Mouse (Mus musculus): ENCODE data around the gene Pglyrp2. TPM values are rescaled to one million over a fixed set of nuclear protein-coding genes. Genes with fewer than 3 reads are reported as not detected.

Pglyrp2 gene
- under 1 TPM; 0.31 to 0.57 TPM for total RNA-seq (2023)

DNA sequence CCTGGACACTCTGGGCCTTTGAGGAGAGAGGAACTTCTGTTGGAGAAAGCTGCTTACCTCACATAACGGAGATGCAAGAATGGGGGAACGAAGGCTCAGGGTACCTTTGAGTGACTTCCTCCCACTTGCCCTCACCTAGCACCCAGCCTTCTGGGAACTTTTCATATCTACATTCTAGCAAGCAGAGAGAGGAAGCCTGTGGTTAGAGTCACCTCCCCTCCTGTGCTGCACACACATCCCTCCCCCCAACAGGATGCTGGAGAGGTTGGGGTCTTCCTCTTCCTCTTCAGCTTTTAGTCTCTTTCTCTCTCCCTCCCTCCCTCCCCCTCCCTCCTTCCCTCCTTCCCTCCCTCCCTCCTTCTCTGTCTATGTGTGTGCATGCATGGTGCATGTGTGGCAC is at the start of gene Pglyrp2:
TSS of gene Pglyrp2 (minus strand) at position 134 of the 400 bp plus-strand sequence.

DNA sequence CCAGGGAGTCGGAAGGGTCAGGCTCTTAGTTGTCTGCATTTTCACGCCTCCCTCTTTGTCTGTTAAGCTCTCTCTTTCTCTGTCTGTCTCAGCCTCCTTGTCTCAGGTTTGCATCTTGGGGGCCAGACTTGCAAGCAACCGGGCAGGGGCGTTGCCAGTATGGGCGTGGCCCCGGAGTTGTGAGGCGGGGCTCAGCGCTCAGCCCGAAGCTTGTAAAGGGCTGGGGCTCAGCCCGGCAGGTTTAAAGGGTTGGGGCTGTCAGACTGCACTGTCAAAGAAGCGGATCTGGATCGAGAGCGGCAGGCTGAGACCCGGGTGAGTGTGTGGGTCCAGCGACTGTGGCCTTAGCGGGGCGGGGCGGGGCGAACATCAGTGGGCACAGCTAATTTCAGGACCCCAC is 28.5 kb upstream of the Pglyrp2 start, which contains the start of gene Cyp4f39:
TSS of gene Cyp4f39 (plus strand) at position 242 of the 400 bp plus-strand sequence.

DNA sequence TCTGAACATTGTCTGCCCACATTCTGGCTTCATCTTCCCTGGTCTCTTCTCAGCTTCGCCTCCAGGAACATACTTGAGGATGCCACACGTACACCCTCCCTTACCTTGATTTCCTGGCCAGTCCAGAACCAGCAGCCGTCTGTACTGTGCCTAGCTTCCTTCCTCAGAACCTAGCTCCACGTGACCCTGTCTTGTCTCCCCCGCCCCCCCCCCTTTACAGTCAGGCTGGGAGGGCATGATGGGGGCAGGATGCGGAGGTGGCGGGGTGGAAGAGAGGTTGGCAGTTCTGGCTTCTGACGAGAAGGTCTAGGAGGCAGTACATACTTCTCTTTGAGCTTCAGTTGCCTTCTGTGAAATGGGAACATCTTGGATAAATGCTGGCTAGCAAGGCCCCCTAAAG is 20.6 kb downstream of the Pglyrp2 start, which contains the start of gene Rasal3:
TSS of gene Rasal3 (minus strand) at position 167 of the 400 bp plus-strand sequence.

DNA sequence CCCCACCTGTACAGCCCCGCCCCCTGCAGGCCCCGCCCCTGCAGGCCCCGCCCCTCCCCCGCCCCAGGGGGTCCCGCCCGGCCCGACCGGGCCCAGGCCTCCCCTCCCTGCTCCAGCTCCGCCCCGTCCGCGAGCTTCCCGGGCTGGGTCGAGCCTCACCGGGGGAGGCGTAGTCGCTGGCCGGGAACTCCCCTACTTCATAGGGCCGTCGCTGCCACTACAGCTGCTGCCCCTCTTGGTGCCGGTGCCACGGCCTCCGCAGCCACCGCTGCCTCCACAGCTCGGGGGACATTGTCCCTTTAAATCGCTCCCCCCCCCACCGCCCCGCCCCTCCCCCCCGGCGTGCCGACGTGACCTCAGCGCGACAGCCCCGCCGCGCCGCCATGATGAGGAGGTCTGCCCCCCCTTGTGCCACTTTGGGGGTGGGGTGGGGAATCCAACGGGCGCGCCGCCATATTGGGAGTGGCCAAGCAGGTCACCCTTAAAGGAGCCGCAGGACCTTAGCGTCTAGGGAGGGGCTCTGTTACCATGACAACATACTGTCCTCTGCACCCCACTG is 34.8 kb downstream of the Pglyrp2 start, which contains the start of gene Wiz:
TSS of gene Wiz (minus strand) at position 339 of the 559 bp plus-strand sequence.

Other genes with a start within 250 kb of the Pglyrp2 start
- gene Ephx3, start 234.6 kb downstream of the Pglyrp2 start, total RNA-seq (2023) = under 1 TPM; 0.20 to 0.24 TPM
- 100 to 1,000 TPM; 201 to 207 TPM for gene Brd4, start 139.4 kb downstream of the Pglyrp2 start, total RNA-seq (2023)
- gene Akap8, start 102.9 kb downstream of the Pglyrp2 start, total RNA-seq (2023) = 10 to 100 TPM; 72.8 to 82.1 TPM
- gene Akap8l, start 73.6 kb downstream of the Pglyrp2 start, total RNA-seq (2023) = 10 to 100 TPM; 55.8 to 57.7 TPM
- 10 to 100 TPM; 14.5 to 19.3 TPM for gene Wiz, start 34.7 kb downstream of the Pglyrp2 start, total RNA-seq (2023)
- 10 to 100 TPM; 37.1 to 48.3 TPM for gene Rasal3, start 20.6 kb downstream of the Pglyrp2 start, total RNA-seq (2023)
- not detected for gene Cyp4f39, start 28.6 kb upstream of the Pglyrp2 start, total RNA-seq (2023)
- gene Cyp4f17, start 81.9 kb upstream of the Pglyrp2 start, total RNA-seq (2023) = under 1 TPM; 0.22 to 0.37 TPM
- 10 to 100 TPM; 12.5 to 19.6 TPM for gene Cyp4f16, start 112.4 kb upstream of the Pglyrp2 start, total RNA-seq (2023)
- gene Cyp4f37, start 197.1 kb upstream of the Pglyrp2 start, total RNA-seq (2023) = under 1 TPM; 0.82 to 0.97 TPM
- gene Cyp4f40, start 234.7 kb upstream of the Pglyrp2 start, total RNA-seq (2023) = not detected